Mouse (Mus musculus) brain, embryonic 14.5 days (tissue): ENCODE data around the gene Gm6993.

Source experiments
- CTCF ChIP-seq: fragments of 200-500 bp; IDR thresholded peaks from 2 replicates; pipeline ENCODE4 v1.5.1; 2012; ENCODE audit warnings: inconsistent platforms, mild to moderate bottlenecking, moderate library complexity, borderline replicate concordance; ENCODE audit not compliant: insufficient read depth, insufficient read length; ENCODE audit errors: extremely low read depth
- POLR2A ChIP-seq: fragments of 200-500 bp; IDR thresholded peaks from 2 replicates; pipeline ENCODE4 v1.6.1; 2012; ENCODE audit warnings: mild to moderate bottlenecking, inconsistent platforms, borderline replicate concordance; ENCODE audit not compliant: poor library complexity, insufficient read depth, insufficient read length, severe bottlenecking; ENCODE audit errors: extremely low read depth

DNA sequence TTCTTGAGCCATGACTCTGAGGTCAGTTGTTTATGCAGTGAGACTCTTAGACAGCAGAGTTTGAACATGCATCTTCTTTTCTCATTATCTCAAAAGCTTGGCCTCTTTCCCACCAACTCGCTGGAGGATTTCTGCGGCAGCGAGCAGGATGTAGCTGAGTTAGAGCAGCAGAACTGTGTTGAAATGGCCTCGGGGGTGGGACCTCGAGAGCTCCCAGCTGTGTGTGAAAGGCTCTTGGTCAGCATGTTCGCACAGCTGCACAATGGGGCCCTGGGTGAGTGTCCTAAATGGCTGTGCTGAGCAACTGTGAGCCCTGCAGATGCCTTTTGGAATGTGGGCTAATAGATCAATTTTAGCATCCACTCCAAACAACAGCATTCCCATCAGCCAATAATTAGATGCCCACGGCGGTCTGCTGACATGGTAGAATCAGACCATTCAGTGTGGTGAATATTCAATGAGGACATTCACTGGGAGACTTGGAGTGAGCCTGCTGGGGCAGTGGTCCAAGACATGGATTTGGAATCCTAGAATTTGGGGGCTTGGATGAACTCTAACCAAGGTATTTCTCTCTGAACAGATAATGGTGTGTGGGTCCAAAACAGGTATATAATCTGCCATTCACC is 49.1 kb upstream of the Gm6993 start:
- TF ChIP-seq CTCF (no peak), POLR2A (no peak)
